Mouse (Mus musculus): ENCODE results near the gene Ssh2.

Gene Ssh2

GRCm38 (mm10) chr11:77406329-77406728 is 190.2 kb downstream of the Ssh2 start:
- DNase-seq (ENCODE audit: low spot score) = no peak

- DNase-seq (ENCODE audit: low spot score) = no peak
Measured at GRCm38 (mm10) chr11:77409879-77410278, 193.8 kb downstream of the Ssh2 start.

- DNase-seq (ENCODE audit: low spot score) = no peak
Measured at GRCm38 (mm10) chr11:77411284-77411683, 195.2 kb downstream of the Ssh2 start.

GRCm38 (mm10) chr11:77414141-77414839 is 198.2 kb downstream of the Ssh2 start:
- no peak for DNase-seq (ENCODE audit: low spot score)

GRCm38 (mm10) chr11:77416212-77417000 is 200.3 kb downstream of the Ssh2 start:
- DNase-seq (ENCODE audit: low spot score) = no peak

GRCm38 (mm10) chr11:77418021-77418420 is 201.9 kb downstream of the Ssh2 start:
- no peak for DNase-seq (ENCODE audit: low spot score)

- no peak for DNase-seq (ENCODE audit: low spot score)
Measured at GRCm38 (mm10) chr11:77423175-77423859, 207.2 kb downstream of the Ssh2 start.

GRCm38 (mm10) chr11:77428446-77428845 is 212.4 kb downstream of the Ssh2 start:
- DNase-seq (ENCODE audit: low spot score) = no peak

- no peak for DNase-seq (ENCODE audit: low spot score)
Measured at GRCm38 (mm10) chr11:77437026-77437425, 220.9 kb downstream of the Ssh2 start.

GRCm38 (mm10) chr11:77440081-77440480 is 224.0 kb downstream of the Ssh2 start:
- DNase-seq (ENCODE audit: low spot score) = no peak

GRCm38 (mm10) chr11:77441020-77441419 is 224.9 kb downstream of the Ssh2 start:
- DNase-seq (ENCODE audit: low spot score) = no peak

GRCm38 (mm10) chr11:77442186-77443170 is 226.4 kb downstream of the Ssh2 start:
- DNase-seq (ENCODE audit: low spot score) = no peak

- DNase-seq (ENCODE audit: low spot score) = no peak
Measured at GRCm38 (mm10) chr11:77444939-77445338, 228.9 kb downstream of the Ssh2 start.

- DNase-seq (ENCODE audit: low spot score) = no peak
Measured at GRCm38 (mm10) chr11:77446628-77447041, 230.5 kb downstream of the Ssh2 start.

GRCm38 (mm10) chr11:77449224-77449623 is 233.1 kb downstream of the Ssh2 start:
- no peak for DNase-seq (ENCODE audit: low spot score)

- DNase-seq (ENCODE audit: low spot score) = no peak
Measured at GRCm38 (mm10) chr11:77451670-77452069, 235.6 kb downstream of the Ssh2 start.

GRCm38 (mm10) chr11:77453388-77453787 is 237.3 kb downstream of the Ssh2 start:
- no peak for DNase-seq (ENCODE audit: low spot score)

GRCm38 (mm10) chr11:77455770-77456510 is 239.9 kb downstream of the Ssh2 start:
- no peak for DNase-seq (ENCODE audit: low spot score)

- DNase-seq (ENCODE audit: low spot score) = no peak
Measured at GRCm38 (mm10) chr11:77456866-77457265, 240.8 kb downstream of the Ssh2 start.

GRCm38 (mm10) chr11:77461856-77462255 is 245.8 kb downstream of the Ssh2 start:
- no peak for DNase-seq (ENCODE audit: low spot score)

Measured in urinary bladder, postnatal 10 days (tissue).